Mouse (Mus musculus) stomach, embryonic 15.5 days (tissue): ENCODE measurements around the gene Gmnc. TPM values are rescaled to one million over a fixed set of nuclear protein-coding genes. Genes with fewer than 3 reads are reported as not detected.

Source experiments
- ATAC-seq: fragments of 200-750 bp; cut with Nextera tagmentation; 2 replicates; pipeline ENCODE4 v1.8.0; 2017; ENCODE audit warnings: low read depth, moderate number of reproducible peaks, moderate TSS enrichment; ENCODE audit not compliant: insufficient read depth, low FRiP score
- H3K27ac ChIP-seq: fragments of 300-500 bp; sonication (generic); 2 replicates; pipeline ENCODE4 v1.5.1; 2015; ENCODE audit warnings: mild to moderate bottlenecking, inconsistent platforms
- H3K27me3 ChIP-seq: fragments of 300-500 bp; sonication (generic); replicated peaks from 2 replicates; pipeline ENCODE4 v1.6.1; 2015; ENCODE audit warnings: inconsistent platforms
- H3K36me3 ChIP-seq: fragments of 300-500 bp; sonication (generic); 2 replicates; pipeline ENCODE4 v1.6.1; 2015; ENCODE audit warnings: inconsistent platforms
- H3K4me1 ChIP-seq: fragments of 300-500 bp; sonication (generic); 2 replicates; pipeline ENCODE4 v1.6.1; 2015; ENCODE audit warnings: inconsistent platforms
- H3K4me2 ChIP-seq: fragments of 300-500 bp; sonication (generic); 2 replicates; pipeline ENCODE4 v1.6.1; 2015; ENCODE audit warnings: mild to moderate bottlenecking, inconsistent platforms
- H3K4me3 ChIP-seq: fragments of 300-500 bp; sonication (generic); replicated peaks from 2 replicates; pipeline ENCODE4 v1.5.1; 2015; ENCODE audit warnings: inconsistent platforms
- H3K9ac ChIP-seq: fragments of 300-500 bp; sonication (generic); 2 replicates; pipeline ENCODE4 v1.6.1; 2015; ENCODE audit warnings: inconsistent platforms
- H3K9me3 ChIP-seq: fragments of 300-500 bp; sonication (generic); 2 replicates; pipeline ENCODE4 v1.6.1; 2016; ENCODE audit warnings: inconsistent platforms
- WGBS: fragments of 180-500 bp; shearing (Covaris S2); methylation state at CpG from one replicate; pipeline ENCODE4 v1.1.7; 2015; 5-methylcytosine and 5-hydroxymethylcytosine counted together
- polyA plus RNA-seq: library from polyadenylated mRNA; unstranded; fragments of >200 nt; fragmentation: Nextera tagmentation; extraction: Ambion mirVana; gene quantifications from 2 replicates; pipeline ENCODE4 v1.2.1, GENCODE M21; 2015

Gene Gmnc
- 0.04 TPM in 1 of 2 replicates, not detected in the other for polyA plus RNA-seq

DNA sequence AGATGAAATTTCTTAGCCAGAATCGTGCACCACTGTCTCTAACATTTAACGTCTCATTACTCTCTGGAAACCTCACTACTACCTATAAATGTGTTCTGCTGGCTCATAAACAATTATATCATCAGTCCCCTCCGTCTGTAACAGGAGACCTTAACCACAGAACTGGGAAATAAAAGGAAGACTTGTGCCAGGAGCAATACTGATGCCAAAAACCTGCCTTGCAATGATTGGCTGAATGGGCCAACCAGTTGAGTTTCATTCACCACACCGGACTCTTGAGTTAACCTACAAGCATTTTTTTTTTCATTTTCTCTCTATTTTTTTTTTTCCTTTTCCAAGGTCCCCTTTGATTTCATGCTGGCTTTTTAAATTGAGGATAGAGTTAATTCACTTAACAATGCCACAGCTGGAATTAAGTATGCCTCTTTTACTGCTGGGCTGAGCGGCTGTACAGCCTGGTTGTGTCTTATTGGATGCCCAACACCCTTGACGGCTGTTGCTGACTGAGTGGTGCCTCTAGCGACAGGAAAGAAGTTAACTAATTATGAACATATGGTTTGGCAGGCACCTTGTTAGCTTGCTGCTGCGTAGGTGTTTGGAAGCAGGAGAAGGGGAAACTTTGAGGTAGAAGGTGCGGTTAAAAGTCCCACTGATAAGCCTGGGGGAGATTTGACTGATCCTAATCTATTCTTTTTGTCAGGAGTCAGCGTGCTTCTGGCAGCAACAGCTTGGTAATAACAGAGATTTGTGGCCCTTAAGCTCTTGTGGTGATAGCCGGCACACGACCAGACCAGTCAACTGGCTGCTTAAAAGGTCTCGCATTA is at the start of gene Gmnc:
Gene Gmnc (minus strand): TSS at position 176 of the 824 bp plus-strand sequence.
- H3K27ac ChIP-seq, result no peak within 1 kb of the TSS

DNA sequence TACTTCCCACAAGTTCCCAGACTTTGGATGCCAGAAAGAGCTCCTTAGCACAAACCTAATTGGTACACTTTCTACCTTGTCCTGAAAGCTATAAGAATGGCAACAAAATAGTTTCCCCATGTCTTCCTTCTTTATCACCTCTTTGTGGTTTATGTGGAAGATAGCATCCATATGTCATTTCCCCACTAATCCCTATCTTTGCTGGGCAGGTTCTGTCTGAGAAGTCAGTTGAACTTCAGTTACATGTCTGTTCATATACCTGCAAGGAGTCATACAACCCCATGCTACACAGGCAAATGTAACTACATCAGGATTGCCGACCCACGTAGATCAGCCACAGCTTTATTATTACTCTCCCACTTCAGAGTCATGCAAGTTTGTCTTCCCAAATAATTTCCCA is 35.8 kb upstream of the Gmnc start:
- 88% methylated on average over 2 of the region's 2 CpGs for WGBS
- H3K36me3 ChIP-seq, result no peaks in the 10 kb centered on the region
- H3K9me3 ChIP-seq, result no peaks in the 10 kb centered on the region
- no peaks in the 10 kb centered on the region for H3K4me1 ChIP-seq
- no peak overlapping the region for H3K4me3 ChIP-seq
- no peak for ATAC-seq
- H3K27me3 ChIP-seq, result no peaks in the 10 kb centered on the region
- no peak overlapping the region for H3K9ac ChIP-seq
- no peak overlapping the region for H3K4me2 ChIP-seq
- no peak overlapping the region for H3K27ac ChIP-seq

More for the DNA sequence above, at the start of gene Gmnc:
- no peak for ATAC-seq
- Histone ChIP-seq H3K27me3 (no peaks in the 10 kb centered on the region), H3K9ac (no peak within 1 kb of the TSS), H3K36me3 (no peaks in the 10 kb centered on the region), H3K4me3 (no peak within 1 kb of the TSS), H3K4me2 (no peak within 1 kb of the TSS), H3K4me1 (no peaks in the 10 kb centered on the region), H3K9me3 (no peaks in the 10 kb centered on the region)
- WGBS, result 62% methylated on average over 13 of the region's 13 CpGs

DNA sequence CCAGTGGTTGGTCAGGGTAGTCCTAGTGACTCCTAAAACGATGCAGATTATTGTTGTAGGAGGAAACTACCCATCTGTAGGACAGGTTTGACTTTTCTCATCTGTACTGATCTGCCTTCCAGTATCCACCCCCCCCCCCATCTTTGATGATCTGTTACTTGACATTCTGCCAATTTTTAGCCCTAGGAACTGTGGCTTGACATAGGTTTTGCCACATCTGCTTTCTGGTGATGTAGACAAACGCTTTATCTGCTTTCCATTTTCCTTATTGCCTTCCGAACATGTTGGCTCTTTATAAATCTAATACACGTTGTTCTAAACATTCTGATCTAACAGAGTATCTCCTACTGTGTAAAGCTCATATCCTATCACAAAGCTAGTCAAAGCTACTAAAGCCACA is 34.8 kb upstream of the Gmnc start:
- Histone ChIP-seq H3K36me3 (no peaks in the 10 kb centered on the region), H3K9ac (no peak overlapping the region), H3K4me2 (no peak overlapping the region), H3K27me3 (no peaks in the 10 kb centered on the region), H3K9me3 (no peaks in the 10 kb centered on the region), H3K4me3 (no peak overlapping the region), H3K4me1 (no peaks in the 10 kb centered on the region), H3K27ac (no peak overlapping the region)
- no peak for ATAC-seq
- 80% methylated on average over 4 of the region's 4 CpGs for WGBS

DNA sequence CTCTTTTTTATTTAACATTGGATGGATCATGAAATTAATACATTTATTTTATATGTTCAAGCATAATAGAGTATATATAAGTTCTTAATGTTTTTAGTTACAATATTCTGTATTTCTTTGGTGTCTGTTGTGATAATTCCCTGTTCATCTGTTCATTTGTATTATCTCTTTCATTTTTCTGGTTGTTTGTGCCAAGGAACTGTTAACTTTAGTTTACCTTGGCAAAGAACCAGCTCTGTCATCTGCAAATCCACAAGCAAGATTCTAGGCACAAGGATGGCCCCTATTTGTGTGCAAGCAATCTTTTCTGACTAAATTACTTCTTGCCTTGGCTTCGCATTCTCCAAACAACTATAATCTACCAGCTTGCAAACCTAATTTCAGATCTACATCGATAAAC is 31.3 kb upstream of the Gmnc start:
- ATAC-seq, result no peak
- H3K27me3 ChIP-seq, result no peaks in the 10 kb centered on the region
- no peak overlapping the region for H3K27ac ChIP-seq
- 91% methylated on average over 2 of the region's 2 CpGs for WGBS
- no peak overlapping the region for H3K4me3 ChIP-seq
- H3K4me1 ChIP-seq, result no peaks in the 10 kb centered on the region
- H3K4me2 ChIP-seq, result no peak overlapping the region
- no peak overlapping the region for H3K9ac ChIP-seq
- H3K9me3 ChIP-seq, result no peaks in the 10 kb centered on the region
- no peaks in the 10 kb centered on the region for H3K36me3 ChIP-seq

DNA sequence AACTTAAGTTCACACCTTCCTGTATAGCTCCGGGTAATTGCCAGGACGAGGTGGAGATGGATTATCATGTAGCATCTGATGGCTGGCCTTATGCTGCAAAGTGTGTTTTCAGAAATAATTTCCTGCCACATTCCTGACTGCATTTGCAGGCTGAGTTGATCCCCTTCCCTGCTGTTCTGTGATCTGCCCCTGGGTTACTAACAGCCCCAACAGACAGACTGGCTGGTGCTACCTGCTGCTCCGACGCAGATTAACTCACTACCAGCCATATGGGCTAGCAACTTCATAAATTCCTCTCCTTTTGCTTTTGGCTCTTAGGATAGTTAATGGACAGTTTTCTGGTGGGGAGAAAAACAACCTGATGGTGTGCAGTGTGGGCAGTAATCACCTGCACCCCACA is 25.9 kb upstream of the Gmnc start:
- Histone ChIP-seq H3K9me3 (no peaks in the 10 kb centered on the region), H3K4me2 (no peak overlapping the region), H3K9ac (no peak overlapping the region), H3K27me3 (no peaks in the 10 kb centered on the region), H3K4me3 (no peak overlapping the region), H3K27ac (no peak overlapping the region), H3K4me1 (no peaks in the 10 kb centered on the region), H3K36me3 (no peaks in the 10 kb centered on the region)
- ATAC-seq, result no peak
- 49% methylated on average over 4 of the region's 4 CpGs for WGBS

DNA sequence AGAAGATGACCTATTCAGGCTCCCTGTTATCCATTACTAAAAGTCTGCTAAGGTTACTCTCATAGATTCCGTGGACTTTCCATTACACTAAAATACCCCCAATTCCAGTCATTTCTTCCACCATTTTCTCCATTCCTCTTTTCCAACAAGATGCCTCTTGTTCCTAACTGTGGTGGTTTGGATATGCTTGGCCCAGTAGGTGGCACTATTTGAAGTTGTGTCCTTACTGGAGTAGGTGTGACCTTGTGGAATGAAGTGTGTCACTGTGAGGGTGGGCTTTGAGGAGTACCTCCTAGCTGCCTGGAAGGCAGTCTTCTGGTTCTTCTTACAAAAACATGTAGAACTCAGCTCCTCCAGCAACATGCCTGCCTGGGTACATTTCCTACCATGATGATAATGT is 11.3 kb upstream of the Gmnc start:
- WGBS, result 91% methylated on average over 1 of the region's 1 CpGs
- Histone ChIP-seq H3K27ac (no peak overlapping the region), H3K9ac (no peak overlapping the region), H3K36me3 (no peaks in the 10 kb centered on the region), H3K4me1 (no peaks in the 10 kb centered on the region), H3K4me2 (no peak overlapping the region), H3K27me3 (no peaks in the 10 kb centered on the region), H3K4me3 (no peak overlapping the region), H3K9me3 (no peaks in the 10 kb centered on the region)
- no peak for ATAC-seq

DNA sequence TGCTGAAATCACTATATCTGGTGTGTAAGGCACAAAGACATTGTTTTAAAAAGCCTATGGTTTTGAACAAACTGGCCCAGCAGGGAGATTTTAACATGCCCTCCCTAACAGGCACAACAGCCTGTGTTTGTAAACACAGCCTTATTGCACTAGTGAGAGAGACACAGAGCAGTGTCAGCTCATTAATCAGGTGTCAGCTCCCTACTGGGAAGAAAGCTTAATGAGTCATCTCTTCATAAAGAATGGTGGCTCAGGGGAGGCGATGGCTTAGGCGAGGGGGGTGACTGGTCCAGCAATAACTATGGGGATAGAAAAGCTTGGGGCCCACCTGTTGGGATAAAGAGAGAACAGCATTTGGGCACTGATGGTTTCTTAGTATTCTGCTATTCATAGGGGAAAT is 8.1 kb upstream of the Gmnc start:
- no peaks in the 10 kb centered on the region for H3K36me3 ChIP-seq
- H3K4me2 ChIP-seq, result no peak overlapping the region
- no peak overlapping the region for H3K4me3 ChIP-seq
- ATAC-seq, result no peak
- WGBS, result 12% methylated on average over 2 of the region's 2 CpGs
- no peak overlapping the region for H3K27ac ChIP-seq
- H3K27me3 ChIP-seq, result no peaks in the 10 kb centered on the region
- no peak overlapping the region for H3K9ac ChIP-seq
- H3K9me3 ChIP-seq, result no peaks in the 10 kb centered on the region
- no peaks in the 10 kb centered on the region for H3K4me1 ChIP-seq

DNA sequence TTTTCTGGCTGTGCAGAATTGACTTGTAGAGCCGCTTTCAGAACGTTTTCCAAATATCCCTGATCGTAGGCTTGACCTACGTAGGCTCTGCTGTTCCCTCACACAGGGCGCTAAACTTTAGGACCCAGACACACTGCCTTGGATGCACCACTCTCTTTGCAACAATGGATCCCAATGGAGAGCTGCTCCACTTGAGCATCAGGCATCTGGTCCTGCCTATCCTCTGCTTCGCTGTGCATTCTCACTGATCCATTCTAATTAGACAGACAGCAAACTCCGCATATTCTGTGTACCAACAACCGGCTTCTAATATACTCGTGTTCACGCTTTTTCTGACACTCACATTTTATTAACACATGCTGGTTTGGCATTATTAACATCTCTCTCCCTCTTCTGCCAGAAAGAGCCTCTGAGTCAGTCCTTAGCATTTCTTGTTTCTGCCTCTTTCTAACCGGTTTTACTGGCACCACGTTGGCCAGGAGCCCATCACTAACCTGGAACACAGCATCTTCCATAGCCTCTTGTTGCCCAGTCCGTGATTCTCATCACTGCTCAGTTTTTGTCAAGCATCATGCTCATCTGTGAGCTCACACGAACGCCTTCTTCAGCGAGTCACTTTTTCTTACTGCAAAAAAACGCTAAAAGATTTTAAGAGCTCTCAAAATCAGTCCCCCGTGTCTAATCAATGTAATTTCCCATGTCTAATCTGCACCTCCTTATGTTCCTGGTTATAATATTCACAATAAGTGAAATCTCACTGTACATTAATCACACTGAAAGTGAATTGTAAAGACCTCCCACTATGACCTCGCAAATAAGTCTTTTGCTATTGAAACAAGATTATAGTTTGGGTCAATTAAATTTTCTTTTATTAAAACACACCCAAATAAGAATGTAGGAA is 1.8 kb downstream of the Gmnc start:
- no peak for ATAC-seq
- no peak overlapping the region for H3K27ac ChIP-seq

DNA sequence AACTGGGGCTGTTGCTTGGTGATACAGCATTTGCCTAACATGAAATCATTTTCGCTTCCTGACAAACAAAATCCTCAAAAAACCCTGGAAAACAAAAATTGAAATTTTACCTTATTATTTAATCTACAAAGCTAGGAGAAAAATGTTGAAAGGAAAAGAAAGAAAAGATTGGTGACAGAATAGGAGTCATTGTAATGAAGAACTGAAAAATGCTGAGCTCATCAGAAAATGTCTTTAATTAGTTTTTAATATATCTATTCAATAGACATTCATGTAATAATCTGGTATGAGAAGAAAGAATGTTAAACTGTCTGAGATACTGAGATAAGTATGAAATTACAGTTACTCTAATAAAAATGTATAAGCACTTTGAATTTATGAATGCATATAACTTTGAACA is 3.3 kb downstream of the Gmnc start:
- Histone ChIP-seq H3K4me3 (no peak overlapping the region), H3K36me3 (no peaks in the 10 kb centered on the region), H3K4me2 (no peak overlapping the region), H3K9me3 (no peaks in the 10 kb centered on the region), H3K27ac (no peak overlapping the region), H3K4me1 (no peaks in the 10 kb centered on the region), H3K27me3 (no peaks in the 10 kb centered on the region), H3K9ac (no peak overlapping the region)
- ATAC-seq, result no peak
- 85% methylated on average over 1 of the region's 1 CpGs for WGBS

More for the DNA sequence above, 1.8 kb downstream of the Gmnc start:
- no peak overlapping the region for H3K9ac ChIP-seq
- H3K4me1 ChIP-seq, result no peaks in the 10 kb centered on the region
- H3K36me3 ChIP-seq, result no peaks in the 10 kb centered on the region
- no peak overlapping the region for H3K4me3 ChIP-seq
- no peaks in the 10 kb centered on the region for H3K9me3 ChIP-seq
- H3K27me3 ChIP-seq, result no peaks in the 10 kb centered on the region
- WGBS, result 78% methylated on average over 19 of the region's 19 CpGs
- H3K4me2 ChIP-seq, result no peak overlapping the region

DNA sequence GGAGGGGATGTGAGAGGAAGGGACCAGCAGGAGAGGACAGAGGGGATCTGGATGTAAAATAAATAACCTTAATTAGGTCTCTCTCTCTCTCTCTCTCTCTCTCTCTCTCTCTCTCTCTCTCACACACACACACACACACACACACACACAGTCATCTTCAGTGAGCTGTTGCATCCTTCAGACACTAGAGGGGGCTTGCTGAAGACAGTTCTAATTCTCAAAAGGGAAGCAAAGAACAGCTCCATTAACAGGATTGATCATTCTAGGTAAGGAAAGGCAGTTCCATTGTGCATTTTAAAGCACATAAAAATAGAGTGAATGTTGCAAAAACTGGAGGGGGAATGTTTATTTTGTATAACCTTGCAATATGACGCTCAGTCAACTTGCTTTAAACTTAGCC is 5.7 kb downstream of the Gmnc start:
- Histone ChIP-seq H3K4me3 (no peak overlapping the region), H3K4me2 (no peak overlapping the region), H3K27me3 (no peaks in the 10 kb centered on the region), H3K9ac (no peak overlapping the region), H3K4me1 (no peaks in the 10 kb centered on the region), H3K9me3 (no peaks in the 10 kb centered on the region), H3K36me3 (no peaks in the 10 kb centered on the region), H3K27ac (no peak overlapping the region)
- 78% methylated on average over 1 of the region's 1 CpGs for WGBS
- no peak for ATAC-seq

DNA sequence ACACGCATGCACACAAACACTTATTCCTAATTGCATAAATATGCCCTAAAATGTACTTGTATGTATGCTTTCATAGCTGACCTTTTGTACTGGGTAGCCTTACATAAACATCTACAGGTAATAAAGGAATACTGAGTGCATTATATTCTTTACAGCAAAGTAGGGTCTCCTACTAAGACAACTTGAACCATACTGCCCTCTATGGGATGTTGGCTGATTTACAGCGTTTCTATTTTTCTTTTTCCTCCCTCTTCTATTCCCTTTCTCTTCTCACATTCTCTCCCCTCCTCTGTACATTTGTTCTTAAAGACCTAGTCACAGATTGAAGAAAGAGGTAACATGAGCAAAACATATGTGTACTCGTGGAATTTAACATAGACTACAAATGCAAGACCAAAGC is 9.3 kb downstream of the Gmnc start:
- Histone ChIP-seq H3K36me3 (no peaks in the 10 kb centered on the region), H3K4me2 (no peak overlapping the region), H3K27me3 (no peaks in the 10 kb centered on the region), H3K27ac (no peak overlapping the region), H3K4me3 (no peak overlapping the region), H3K9ac (no peak overlapping the region), H3K9me3 (no peaks in the 10 kb centered on the region), H3K4me1 (no peaks in the 10 kb centered on the region)
- ATAC-seq, result no peak
- 33% methylated on average over 3 of the region's 3 CpGs for WGBS

DNA sequence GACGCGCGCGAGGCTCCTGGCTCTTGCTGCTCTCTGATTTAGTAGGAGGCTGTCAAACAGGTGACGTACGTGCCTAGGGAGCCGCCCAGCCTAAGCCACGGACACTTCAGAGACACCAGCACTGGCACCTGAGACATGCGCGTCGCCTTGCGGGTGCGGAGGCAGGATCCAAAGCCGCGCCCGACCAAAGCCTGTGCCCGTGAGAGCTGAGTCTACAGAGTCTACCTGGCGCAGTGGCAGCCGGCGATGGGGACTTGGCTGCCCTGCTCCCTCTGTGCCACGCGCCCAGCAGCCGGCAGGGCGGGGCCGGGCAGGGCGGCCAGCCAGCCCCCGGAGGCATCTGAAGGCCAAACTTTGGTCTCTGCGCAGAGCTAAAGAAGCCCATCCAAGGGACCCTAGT is 23.5 kb downstream of the Gmnc start:
- H3K4me2 ChIP-seq, result peak overlapping the region; percentile 60
- WGBS, result 2% methylated on average over 28 of the region's 28 CpGs
- no peaks in the 10 kb centered on the region for H3K9me3 ChIP-seq
- H3K27me3 ChIP-seq, result no peaks in the 10 kb centered on the region; the same call in 1 of the 2 replicates
- no peak overlapping the region for H3K27ac ChIP-seq
- no peaks in the 10 kb centered on the region for H3K36me3 ChIP-seq
- H3K4me3 ChIP-seq, result peak overlapping the region; percentile 27
- 0 out of 2 replicates have a peak, but pooled peaks cover 5% of the 10 kb centered on the region for H3K4me1 ChIP-seq
- no peak overlapping the region for H3K9ac ChIP-seq
- ATAC-seq, result peak; percentile 50
